ENCODE assay signal across 50 mouse cellular contexts in genomic region chr2:144022441-144022840, GRCm38 (mm10). TPM values are rescaled to one million over a fixed set of nuclear protein-coding genes. Genes with fewer than 3 reads are reported as not detected.
"Had no signal": no experiment of that assay in that cellular context is flagged by ENCODE, and none has a peak within 500 bp of the region (broad histone marks: within the 10 kb centered on the region; RNA-seq: fewer than 3 reads in every experiment).

No protein-coding gene starts in this region.

- H3K27ac ChIP-seq: heart, embryonic 10.5 days; heart, embryonic 13.5 days; heart, embryonic 15.5 days; hindbrain, embryonic 10.5 days; hindbrain, embryonic 12.5 days; hindbrain, embryonic 13.5 days; hindbrain, embryonic 14.5 days; hindbrain, embryonic 15.5 days; intestine, embryonic 15.5 days; kidney, embryonic 15.5 days; kidney, postnatal 0 days; layer of hippocampus, adult 2 months had no signal

- DNase-seq: heart, postnatal 10 days; heart, postnatal 14 days; heart, postnatal 36 days; heart, postnatal 4 days; kidney, adult 11 months; kidney, adult 18-20 months; kidney, adult 2 months; kidney, adult 8-10 months; kidney, adult 9 months; kidney, postnatal 10 days; kidney, postnatal 14 days; kidney, postnatal 25 days; kidney, postnatal 36 days; kidney, postnatal 4 days; layer of hippocampus, adult 9-11 months; layer of hippocampus, postnatal 36 days had no signal

- H3K4me1 ChIP-seq: heart, embryonic 10.5 days; heart, embryonic 12.5 days; heart, embryonic 13.5 days; heart, embryonic 15.5 days; hindbrain, embryonic 10.5 days; hindbrain, embryonic 12.5 days; hindbrain, embryonic 13.5 days; hindbrain, embryonic 15.5 days; intestine, embryonic 15.5 days had no signal

- H3K4me2 ChIP-seq: heart, embryonic 11.5 days; heart, embryonic 12.5 days; heart, embryonic 13.5 days; heart, embryonic 15.5 days; hindbrain, embryonic 12.5 days; hindbrain, embryonic 13.5 days; hindbrain, embryonic 14.5 days; hindbrain, embryonic 15.5 days; intestine, embryonic 15.5 days; kidney, embryonic 15.5 days had no signal

- ATAC-seq: hindbrain, embryonic 16.5 days; inflammation-experienced regulatory T-cells, adult 6 months; intestine, embryonic 15.5 days; intestine, embryonic 16.5 days; intestine, postnatal 0 days had no signal

- H3K36me3 ChIP-seq: heart, embryonic 10.5 days; heart, embryonic 12.5 days; heart, embryonic 13.5 days; heart, embryonic 15.5 days; hindbrain, embryonic 10.5 days; hindbrain, embryonic 12.5 days; hindbrain, embryonic 13.5 days; hindbrain, embryonic 15.5 days; intestine, embryonic 15.5 days; kidney, embryonic 15.5 days had no signal

- H3K4me3 ChIP-seq: heart, embryonic 10.5 days; heart, embryonic 12.5 days; heart, embryonic 13.5 days; heart, embryonic 15.5 days; hindbrain, embryonic 10.5 days; hindbrain, embryonic 12.5 days; hindbrain, embryonic 13.5 days; hindbrain, embryonic 15.5 days; intestine, embryonic 15.5 days; kidney, embryonic 15.5 days; layer of hippocampus, adult 2 months had no signal

- H3K9me3 ChIP-seq: heart, embryonic 10.5 days; heart, embryonic 12.5 days; heart, embryonic 13.5 days; heart, embryonic 15.5 days; hindbrain, embryonic 10.5 days; hindbrain, embryonic 12.5 days; hindbrain, embryonic 13.5 days; hindbrain, embryonic 15.5 days; intestine, embryonic 15.5 days; kidney, embryonic 15.5 days had no signal

- H3K27me3 ChIP-seq: heart, embryonic 15.5 days; hindbrain, embryonic 15.5 days; intestine, embryonic 15.5 days; kidney, embryonic 15.5 days had no signal

- H3K9ac ChIP-seq: heart, embryonic 12.5 days; heart, embryonic 13.5 days; heart, embryonic 15.5 days; hindbrain, embryonic 12.5 days; hindbrain, embryonic 13.5 days; hindbrain, embryonic 14.5 days; hindbrain, embryonic 15.5 days; intestine, embryonic 15.5 days; kidney, embryonic 15.5 days had no signal

RNA-seq across cellular contexts. Expression of gene Banf2, which starts 10.4 kb away (rescaled TPM):
- total RNA-seq: heart, postnatal 10 days; heart, postnatal 14 days; heart, postnatal 25 days; heart, postnatal 36 days; heart, postnatal 4 days; hematopoietic stem cell, adult 5-6 weeks; layer of hippocampus, adult 18-20 months; layer of hippocampus, adult 2 months; layer of hippocampus, adult 8-10 months; layer of hippocampus, postnatal 10 days; layer of hippocampus, postnatal 14 days; layer of hippocampus, postnatal 25 days; layer of hippocampus, postnatal 36 days; left cerebral cortex, adult 18-20 months had no signal
- polyA plus RNA-seq: heart, embryonic 10.5 days; heart, embryonic 11.5 days; heart, embryonic 12.5 days; heart, embryonic 13.5 days; heart, embryonic 14.5 days; heart, embryonic 15.5 days; heart, embryonic 16.5 days; heart, postnatal 0 days; hindbrain, embryonic 10.5 days; hindbrain, embryonic 11.5 days; hindbrain, embryonic 12.5 days; hindbrain, embryonic 13.5 days; hindbrain, embryonic 14.5 days; hindbrain, embryonic 15.5 days; hindbrain, embryonic 16.5 days; inflammation-experienced regulatory T-cells, adult 6 months; intestine, embryonic 14.5 days; intestine, embryonic 16.5 days; intestine, postnatal 0 days; kidney, adult 2 months; kidney, embryonic 14.5 days; kidney, embryonic 15.5 days; kidney, embryonic 16.5 days; kidney, postnatal 0 days; large intestine, adult 2 months had no signal
